Mouse (Mus musculus) midbrain, embryonic 14.5 days (tissue): Measurements from ENCODE around the gene Armc10. TPM values are rescaled to one million over a fixed set of nuclear protein-coding genes. Genes with fewer than 3 reads are reported as not detected.

ENCODE experiments used
- ATAC-seq: fragments of 200-750 bp; cut with Nextera tagmentation; 2 replicates; pipeline ENCODE4 v1.8.0; 2017; ENCODE audit warnings: moderate number of reproducible peaks, moderate library complexity; ENCODE audit not compliant: low FRiP score, low TSS enrichment
- DNase-seq: peaks from one replicate; pipeline ENCODE4 v3.0.0-alpha.2; 2015
- H3K27ac ChIP-seq: fragments of 300-500 bp; sonication (generic); replicated peaks from 2 replicates; pipeline ENCODE4 v1.5.1; 2014; ENCODE audit warnings: mild to moderate bottlenecking, low read depth, low read length, moderate library complexity
- H3K27me3 ChIP-seq: fragments of 300-500 bp; sonication (generic); 2 replicates; pipeline ENCODE4 v1.6.1; 2014; ENCODE audit warnings: low read length, control low read depth, mixed read lengths; ENCODE audit not compliant: control insufficient read depth, insufficient read depth
- H3K36me3 ChIP-seq: fragments of 300-500 bp; sonication (generic); 2 replicates; pipeline ENCODE4 v1.6.1; 2014; ENCODE audit warnings: low read length, control low read depth; ENCODE audit not compliant: control insufficient read depth, insufficient read depth
- H3K4me1 ChIP-seq: fragments of 300-500 bp; sonication (generic); 2 replicates; pipeline ENCODE4 v1.6.1; 2014; ENCODE audit warnings: mild to moderate bottlenecking, antibody characterized with exemption, low read length, control low read depth; ENCODE audit not compliant: control insufficient read depth, insufficient read depth
- H3K4me2 ChIP-seq: fragments of 300-500 bp; sonication (generic); 2 replicates; pipeline ENCODE4 v1.6.1; 2014; ENCODE audit warnings: mild to moderate bottlenecking, low read length, moderate library complexity
- H3K4me3 ChIP-seq: fragments of 300-500 bp; sonication (generic); replicated peaks from 2 replicates; pipeline ENCODE4 v1.5.1; 2014; ENCODE audit warnings: low read depth, low read length
- H3K9ac ChIP-seq: fragments of 300-500 bp; sonication (generic); replicated peaks from 2 replicates; pipeline ENCODE4 v1.6.1; 2014; ENCODE audit warnings: mild to moderate bottlenecking, low read length, moderate library complexity
- H3K9me3 ChIP-seq: fragments of 300-500 bp; sonication (generic); 2 replicates; pipeline ENCODE4 v1.6.1; 2016; ENCODE audit warnings: low read length, control low read depth, mixed read lengths; ENCODE audit not compliant: control insufficient read depth
- WGBS: fragments of 180-500 bp; shearing (Covaris S2); extraction: QIAGEN DNeasy Blood & Tissue Kit; methylation state at CpG from one replicate; pipeline ENCODE4 v1.1.7; 2014; 5-methylcytosine and 5-hydroxymethylcytosine counted together
- polyA plus RNA-seq: library from polyadenylated mRNA; unstranded; fragments of >200 nt; fragmentation: Nextera tagmentation; extraction: Ambion mirVana; gene quantifications from 2 replicates; pipeline ENCODE4 v1.2.1, GENCODE M21; 2014

The Armc10 gene
- polyA plus RNA-seq, 1 experiment from 2014 or later: 85.6 TPM

GRCm38 (mm10) chr5:21658623-21659395 is 13.2 kb downstream of the Armc10 start:
- Histone ChIP-seq H3K4me3 (no peak overlapping the region), H3K36me3 (peaks cover 76% of the 10 kb centered on the region), H3K9me3 (no peaks in the 10 kb centered on the region), H3K4me1 (no peaks in the 10 kb centered on the region), H3K27me3 (no peaks in the 10 kb centered on the region), H3K4me2 (no peak overlapping the region), H3K9ac (no peak overlapping the region), H3K27ac (no peak overlapping the region)
- DNase-seq: peak; percentile 83
- ATAC-seq: peak; percentile 48; the same call in 1 of the 2 replicates
- WGBS: 55% methylated on average over 11 of the region's 11 CpGs

DNA sequence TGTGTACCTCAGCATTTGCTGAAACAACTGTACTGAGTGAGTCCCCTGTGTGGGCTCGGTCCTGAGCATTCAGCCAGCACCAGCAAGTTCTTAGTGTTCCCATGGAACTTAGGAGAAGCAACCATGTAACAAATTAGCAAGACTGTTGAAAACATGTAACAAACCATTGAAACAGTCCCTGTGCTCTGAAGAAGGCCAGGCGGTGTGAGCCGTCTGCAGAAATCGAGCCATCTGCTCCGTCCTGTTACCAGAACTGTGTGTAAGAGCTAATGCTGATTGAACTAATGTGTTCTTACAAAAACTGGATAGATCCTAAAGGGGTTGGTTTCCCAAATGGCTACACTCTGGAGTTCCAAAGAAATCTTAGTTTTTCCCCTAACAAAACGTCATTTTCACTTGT is 15.2 kb downstream of the Armc10 start:
- DNase-seq: no peak

GRCm38 (mm10) chr5:21663081-21663480 is 17.5 kb downstream of the Armc10 start:
- DNase-seq (no peak), ATAC-seq (no peak)
- WGBS: 96% methylated on average over 11 of the region's 11 CpGs
- H3K4me3 ChIP-seq: no peak overlapping the region
- H3K9me3 ChIP-seq: no peaks in the 10 kb centered on the region
- H3K27me3 ChIP-seq: no peaks in the 10 kb centered on the region
- no peak overlapping the region for H3K9ac ChIP-seq
- peaks cover 65% of the 10 kb centered on the region for H3K36me3 ChIP-seq
- H3K4me1 ChIP-seq: no peaks in the 10 kb centered on the region
- no peak overlapping the region for H3K27ac ChIP-seq
- H3K4me2 ChIP-seq: no peak overlapping the region

More for the DNA sequence above, 15.2 kb downstream of the Armc10 start:
- no peak overlapping the region for H3K4me2 ChIP-seq
- no peak overlapping the region for H3K4me3 ChIP-seq
- no peak overlapping the region for H3K9ac ChIP-seq
- no peaks in the 10 kb centered on the region for H3K4me1 ChIP-seq
- 87% methylated on average over 6 of the region's 6 CpGs for WGBS
- H3K27ac ChIP-seq: no peak overlapping the region
- H3K27me3 ChIP-seq: no peaks in the 10 kb centered on the region
- no peak for ATAC-seq
- peaks cover 82% of the 10 kb centered on the region for H3K36me3 ChIP-seq
- H3K9me3 ChIP-seq: no peaks in the 10 kb centered on the region

- Histone ChIP-seq H3K27ac (no peak overlapping the region), H3K4me3 (no peak overlapping the region), H3K27me3 (no peaks in the 10 kb centered on the region), H3K9me3 (no peaks in the 10 kb centered on the region), H3K4me2 (no peak overlapping the region), H3K36me3 (peaks cover 24% of the 10 kb centered on the region), H3K4me1 (no peaks in the 10 kb centered on the region), H3K9ac (no peak overlapping the region)
- no peak for DNase-seq
- 57% methylated on average over 8 of the region's 8 CpGs for WGBS
- no peak for ATAC-seq
Observed at GRCm38 (mm10) chr5:21667191-21668137, 21.9 kb downstream of the Armc10 start.

GRCm38 (mm10) chr5:21669307-21669706 is 23.7 kb downstream of the Armc10 start:
- DNase-seq: no peak
- no peak for ATAC-seq
- H3K27ac ChIP-seq: no peak overlapping the region
- 87% methylated on average over 2 of the region's 2 CpGs for WGBS
- H3K9ac ChIP-seq: no peak overlapping the region
- no peak overlapping the region for H3K4me2 ChIP-seq
- H3K36me3 ChIP-seq: 0 out of 2 replicates have a peak, but pooled peaks cover 9% of the 10 kb centered on the region
- no peak overlapping the region for H3K4me3 ChIP-seq
- H3K4me1 ChIP-seq: no peaks in the 10 kb centered on the region
- H3K27me3 ChIP-seq: no peaks in the 10 kb centered on the region
- no peaks in the 10 kb centered on the region for H3K9me3 ChIP-seq

DNA sequence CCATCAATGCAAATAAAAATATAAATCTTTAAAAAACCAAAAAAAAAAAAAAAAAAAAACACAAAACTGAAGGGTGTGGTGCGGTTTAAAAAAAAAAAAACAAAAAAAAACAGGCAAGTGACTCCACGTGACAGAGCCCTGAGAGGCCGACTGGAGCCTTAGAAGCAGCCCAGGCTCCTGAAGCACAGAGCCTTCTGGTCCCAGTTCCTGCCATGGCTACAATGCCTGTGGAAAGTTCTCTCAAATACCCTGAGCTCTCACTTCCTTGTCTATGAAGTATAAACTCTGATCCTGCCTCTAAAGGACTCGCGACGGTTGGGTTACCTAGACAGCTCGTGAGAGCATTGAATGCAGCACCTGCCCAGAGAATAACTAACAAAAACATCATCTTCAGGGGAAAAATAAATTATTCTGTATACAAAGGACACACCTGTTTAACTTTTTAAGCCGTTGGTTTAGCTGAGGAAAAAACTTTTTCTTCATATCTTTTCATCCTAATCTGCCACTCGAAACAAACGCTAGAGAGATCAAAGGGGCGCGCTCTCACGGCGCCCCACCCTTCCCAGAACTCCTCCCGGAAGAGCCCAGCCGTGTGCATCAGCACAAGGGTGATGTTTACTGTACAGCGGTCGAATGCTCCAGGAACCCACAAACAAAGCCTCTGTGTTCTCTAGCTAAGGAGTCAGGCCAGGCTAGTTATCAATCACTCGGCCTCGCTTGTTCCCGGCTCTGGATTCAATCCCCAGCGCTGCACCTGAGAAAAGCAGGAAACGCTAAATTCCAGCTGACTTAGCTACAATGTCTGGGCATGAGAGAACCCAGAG is 27.4 kb downstream of the Armc10 start:
- WGBS: 65% methylated on average over 23 of the region's 23 CpGs
- H3K27ac ChIP-seq: no peak overlapping the region
- no peaks in the 10 kb centered on the region for H3K9me3 ChIP-seq
- H3K4me1 ChIP-seq: no peaks in the 10 kb centered on the region
- no peaks in the 10 kb centered on the region for H3K27me3 ChIP-seq
- ATAC-seq (no peak), DNase-seq (peak; percentile 20)
- H3K9ac ChIP-seq: no peak overlapping the region
- no peak overlapping the region for H3K4me2 ChIP-seq
- H3K4me3 ChIP-seq: no peak overlapping the region
- peaks cover 12% of the 10 kb centered on the region; the same call in 1 of the 2 replicates for H3K36me3 ChIP-seq

- Histone ChIP-seq H3K4me3 (no peak overlapping the region), H3K27ac (no peak overlapping the region), H3K4me2 (no peak overlapping the region), H3K27me3 (no peaks in the 10 kb centered on the region), H3K9me3 (no peaks in the 10 kb centered on the region), H3K9ac (no peak overlapping the region), H3K4me1 (no peaks in the 10 kb centered on the region), H3K36me3 (peaks cover 12% of the 10 kb centered on the region; the same call in 1 of the 2 replicates)
- WGBS: 85% methylated on average over 9 of the region's 9 CpGs
- no peak for DNase-seq
- ATAC-seq: no peak
Observed at GRCm38 (mm10) chr5:21673742-21674141, 28.1 kb downstream of the Armc10 start.

DNA sequence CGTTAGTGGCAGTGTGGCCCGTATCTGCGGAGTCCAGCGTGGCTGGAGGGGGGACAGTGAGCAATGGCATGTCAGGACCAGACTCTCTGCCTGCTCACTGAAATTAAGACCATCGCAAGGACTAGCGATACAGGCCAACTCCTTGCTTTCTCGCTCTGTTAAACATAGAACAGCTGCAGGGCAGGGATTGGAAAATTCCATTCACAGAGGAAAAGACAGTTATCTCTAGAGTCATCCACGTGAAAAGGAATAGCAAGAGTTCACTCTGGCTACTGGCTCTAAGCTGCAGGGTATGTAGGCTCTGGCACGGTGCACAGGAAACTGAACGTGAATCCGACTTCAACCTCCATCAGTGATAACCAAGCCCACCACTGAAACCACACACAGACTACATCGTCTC is 29.4 kb downstream of the Armc10 start:
- 85% methylated on average over 12 of the region's 12 CpGs for WGBS
- Histone ChIP-seq H3K9me3 (no peaks in the 10 kb centered on the region), H3K4me3 (no peak overlapping the region), H3K27ac (no peak overlapping the region), H3K4me1 (no peaks in the 10 kb centered on the region), H3K36me3 (peaks cover 12% of the 10 kb centered on the region; the same call in 1 of the 2 replicates), H3K9ac (no peak overlapping the region), H3K4me2 (no peak overlapping the region), H3K27me3 (no peaks in the 10 kb centered on the region)
- no peak for DNase-seq
- no peak for ATAC-seq
